Mouse (Mus musculus) G1E-ER4 (cell line): ENCODE data around the gene Armh1. TPM values are rescaled to one million over a fixed set of nuclear protein-coding genes. Genes with fewer than 3 reads are reported as not detected.

Source experiments
- GATA1 ChIP-seq: IDR thresholded peaks from one replicate; pipeline ENCODE4 v1.8.0; 2012; ENCODE audit warnings: low read length, inconsistent platforms
- polyA plus RNA-seq: library from polyadenylated mRNA; stranded (reverse); fragments of >175 nt; gene quantifications from 2 replicates; pipeline ENCODE4 v1.2.3, GENCODE M21; 2012

The Armh1 gene
- polyA plus RNA-seq, 1 experiment, result not detected

DNA sequence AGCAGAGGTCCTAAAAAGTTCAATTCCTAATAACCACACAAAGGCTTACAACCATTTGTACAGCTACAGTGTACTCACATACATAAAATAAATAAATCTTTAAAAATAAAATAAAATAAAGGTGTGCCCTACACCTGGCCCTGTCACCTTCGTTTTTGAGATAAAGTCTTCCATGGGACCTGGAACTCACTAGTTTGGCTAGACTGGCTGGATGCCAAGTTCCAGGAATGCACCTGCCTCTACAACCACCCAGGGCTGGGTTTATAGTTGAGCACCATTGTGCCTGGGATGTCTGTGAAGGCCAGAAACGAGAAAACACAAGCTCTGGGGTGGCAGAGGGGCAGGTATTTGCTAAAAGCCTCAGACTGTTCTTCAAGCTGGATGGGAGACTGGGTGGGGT lies 12.8 kb downstream of the Armh1 start:
- TF ChIP-seq GATA1, result no peak

DNA sequence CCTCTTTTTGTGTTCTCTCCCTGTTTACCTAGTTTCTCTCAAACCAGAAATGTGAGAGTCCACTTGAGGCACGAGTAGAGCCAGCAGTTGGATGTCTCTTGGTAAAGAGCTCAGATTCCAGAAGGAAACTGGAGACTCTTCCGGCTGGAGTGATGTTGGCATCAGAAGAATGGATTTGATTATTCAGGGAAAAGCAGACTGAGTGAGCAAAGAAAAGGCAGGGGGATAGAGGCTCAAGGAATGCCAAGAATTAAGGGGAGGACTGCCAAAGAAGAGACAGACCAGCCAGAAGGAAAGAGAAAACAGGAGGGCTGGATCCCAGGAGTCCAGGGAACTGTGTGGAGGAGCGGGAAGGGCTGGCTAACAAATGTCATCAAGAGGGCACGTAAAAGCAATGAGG lies 16.1 kb downstream of the Armh1 start:
- TF ChIP-seq GATA1, result no peak

DNA sequence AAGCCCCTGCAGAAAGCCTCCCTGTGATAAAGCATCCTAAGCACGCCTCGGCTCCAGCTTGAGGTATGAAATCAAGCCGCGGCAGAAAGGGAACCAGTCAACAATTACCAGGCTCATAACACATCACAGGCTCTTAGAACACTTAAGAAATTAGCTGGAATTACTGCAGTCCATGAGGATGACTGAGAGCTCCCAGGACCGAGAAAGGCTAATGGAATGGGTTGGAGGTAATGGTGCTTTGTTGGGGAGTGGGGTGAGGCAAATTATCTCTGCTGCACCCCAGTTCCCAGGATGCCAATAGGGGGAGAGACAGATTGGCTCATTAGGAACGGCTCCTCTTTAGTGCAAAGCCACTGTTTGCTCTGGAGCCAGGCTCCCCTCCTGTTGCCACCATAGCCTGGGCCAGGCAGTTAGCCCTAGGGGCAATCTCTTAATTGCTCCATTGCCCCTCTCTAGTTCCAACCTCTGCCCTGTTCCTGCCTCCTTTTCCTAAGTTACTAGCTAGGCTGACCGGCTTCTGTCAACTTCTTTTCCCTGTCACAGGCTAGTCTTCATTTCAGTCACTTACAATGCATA lies 17.7 kb downstream of the Armh1 start:
- no peak for TF ChIP-seq GATA1

DNA sequence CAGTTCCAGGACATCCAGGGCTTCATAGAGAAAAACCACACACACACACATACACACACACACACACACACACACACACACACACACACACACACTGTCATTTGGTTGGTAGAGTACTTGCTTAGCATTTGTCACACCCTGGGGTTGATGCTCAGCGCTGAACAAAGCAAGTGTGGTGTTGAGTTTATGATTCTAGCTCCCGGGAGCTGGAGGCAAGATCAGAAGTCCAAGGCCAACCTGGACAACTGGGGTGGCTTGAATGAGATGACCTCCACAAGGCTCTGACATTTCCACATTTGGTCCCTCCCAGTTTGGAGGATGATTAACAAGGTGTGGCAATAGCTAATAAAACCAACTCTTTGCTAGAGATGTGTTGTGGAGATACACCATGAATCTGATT lies 20.7 kb downstream of the Armh1 start:
- TF ChIP-seq GATA1, result no peak

DNA sequence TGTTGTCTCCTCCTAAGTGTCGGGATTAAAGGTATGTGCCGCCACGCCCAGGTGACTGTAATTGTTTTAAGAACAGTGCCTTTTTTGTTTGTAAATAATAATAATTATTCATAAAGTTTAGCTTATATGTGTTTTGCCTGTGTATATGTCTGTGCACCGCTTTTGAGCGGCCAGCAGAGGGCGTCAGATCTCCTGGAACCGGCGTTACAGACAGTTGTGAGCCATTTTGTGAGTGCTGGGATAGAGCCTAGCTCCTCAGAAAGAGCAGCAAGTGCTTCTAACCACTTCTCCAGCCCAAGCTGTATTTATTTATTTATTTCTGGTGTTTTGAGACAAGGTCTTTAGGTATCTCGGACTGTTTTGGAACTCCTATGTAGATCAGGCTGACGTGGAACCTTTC lies 21.6 kb downstream of the Armh1 start:
- no peak for TF ChIP-seq GATA1

DNA sequence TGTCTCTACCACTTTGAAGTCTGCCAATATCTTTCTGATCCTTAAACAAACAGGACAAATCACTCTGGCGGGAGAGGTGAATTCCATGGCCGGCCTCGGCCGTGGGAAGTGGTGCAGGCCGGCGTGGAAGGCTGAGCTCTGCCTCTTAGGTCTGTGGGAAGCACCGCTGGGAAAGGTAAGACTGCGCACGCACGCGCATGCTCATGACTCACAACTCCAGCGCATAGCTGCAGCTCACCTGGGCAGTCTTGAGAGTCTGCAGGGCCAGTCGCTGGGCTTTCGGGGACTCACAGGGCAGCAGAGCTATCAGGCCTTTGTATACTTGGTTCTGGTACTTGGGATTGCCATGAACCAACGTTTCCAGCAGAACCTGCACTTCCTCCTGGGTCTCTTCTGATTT lies 22.3 kb downstream of the Armh1 start:
- TF ChIP-seq GATA1, result no peak

DNA sequence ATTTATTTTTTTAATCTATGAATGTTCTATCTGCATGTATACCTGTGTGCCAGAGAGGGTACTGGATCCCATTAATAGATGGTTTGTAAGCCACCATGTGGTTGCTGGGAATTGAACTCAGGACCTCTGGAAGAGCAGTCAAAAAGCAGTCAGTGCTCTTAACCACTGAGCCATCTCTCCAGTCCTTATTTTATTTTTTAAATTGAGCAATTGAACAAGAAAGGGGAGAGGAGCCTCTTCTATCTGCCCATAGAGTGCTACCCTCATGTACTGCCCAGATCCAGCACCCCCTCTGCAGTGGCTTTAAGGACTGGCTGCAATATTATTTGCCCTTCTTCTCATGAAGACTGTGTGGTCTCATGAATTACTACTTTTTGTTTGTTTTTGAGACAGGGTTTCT lies 26.7 kb downstream of the Armh1 start:
- no peak for TF ChIP-seq GATA1

DNA sequence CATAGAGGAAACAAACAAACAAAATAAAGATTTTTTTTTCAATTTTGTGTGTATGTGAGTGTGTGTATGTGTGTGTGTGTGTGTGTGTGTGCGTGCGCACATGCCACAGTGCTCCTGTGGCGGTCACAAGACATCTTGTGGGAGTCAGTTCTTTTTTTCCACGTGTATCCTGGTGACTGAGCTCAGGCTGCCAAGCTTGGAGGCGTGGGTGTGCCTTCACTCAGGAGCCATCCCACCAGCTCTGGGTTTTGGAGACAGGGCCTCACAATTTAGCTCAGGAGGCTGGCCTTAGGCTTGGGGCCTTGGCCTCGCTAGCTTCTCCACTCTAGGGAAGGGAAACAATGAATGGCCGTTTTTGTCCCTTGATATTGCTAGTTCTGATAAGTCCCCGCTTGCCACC lies 27.8 kb downstream of the Armh1 start:
- no peak for TF ChIP-seq GATA1

DNA sequence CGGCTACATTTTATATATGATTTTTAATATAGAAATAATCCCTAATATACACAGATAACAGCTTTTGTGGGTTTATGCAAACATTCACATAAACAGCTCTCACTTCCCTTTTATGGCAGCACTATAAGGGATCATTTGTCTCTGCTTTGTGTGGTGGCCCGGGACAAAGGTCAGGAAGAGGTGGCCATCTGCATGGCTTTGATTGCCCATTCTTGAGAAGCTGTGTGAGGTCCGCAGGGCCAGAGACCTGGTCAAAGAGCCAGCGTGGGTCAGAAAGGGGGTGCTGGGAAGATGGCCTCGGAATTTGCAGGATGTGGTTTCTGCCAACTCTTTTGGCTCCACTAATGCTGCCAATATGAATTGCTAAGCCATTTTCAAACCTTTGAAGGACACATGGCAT lies 28.9 kb downstream of the Armh1 start:
- TF ChIP-seq GATA1, result no peak

DNA sequence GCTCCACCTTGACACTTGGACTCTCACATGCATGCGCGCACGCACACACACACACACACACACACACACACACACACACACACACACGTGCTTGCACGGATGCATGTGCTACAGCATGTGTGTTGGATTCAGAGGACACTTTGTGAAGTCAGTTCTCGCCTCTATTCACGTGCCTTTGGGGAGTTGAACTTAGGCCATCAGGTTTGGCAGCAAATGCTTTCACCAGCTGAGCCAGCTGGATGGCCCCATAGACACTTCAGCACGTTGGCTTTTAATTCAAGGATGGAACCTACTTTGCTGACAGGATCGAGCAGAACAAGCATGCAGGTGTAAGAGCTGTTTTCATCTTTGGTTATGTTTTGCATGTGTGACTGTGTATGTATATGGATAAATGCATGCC lies 30.1 kb downstream of the Armh1 start:
- no peak for TF ChIP-seq GATA1

DNA sequence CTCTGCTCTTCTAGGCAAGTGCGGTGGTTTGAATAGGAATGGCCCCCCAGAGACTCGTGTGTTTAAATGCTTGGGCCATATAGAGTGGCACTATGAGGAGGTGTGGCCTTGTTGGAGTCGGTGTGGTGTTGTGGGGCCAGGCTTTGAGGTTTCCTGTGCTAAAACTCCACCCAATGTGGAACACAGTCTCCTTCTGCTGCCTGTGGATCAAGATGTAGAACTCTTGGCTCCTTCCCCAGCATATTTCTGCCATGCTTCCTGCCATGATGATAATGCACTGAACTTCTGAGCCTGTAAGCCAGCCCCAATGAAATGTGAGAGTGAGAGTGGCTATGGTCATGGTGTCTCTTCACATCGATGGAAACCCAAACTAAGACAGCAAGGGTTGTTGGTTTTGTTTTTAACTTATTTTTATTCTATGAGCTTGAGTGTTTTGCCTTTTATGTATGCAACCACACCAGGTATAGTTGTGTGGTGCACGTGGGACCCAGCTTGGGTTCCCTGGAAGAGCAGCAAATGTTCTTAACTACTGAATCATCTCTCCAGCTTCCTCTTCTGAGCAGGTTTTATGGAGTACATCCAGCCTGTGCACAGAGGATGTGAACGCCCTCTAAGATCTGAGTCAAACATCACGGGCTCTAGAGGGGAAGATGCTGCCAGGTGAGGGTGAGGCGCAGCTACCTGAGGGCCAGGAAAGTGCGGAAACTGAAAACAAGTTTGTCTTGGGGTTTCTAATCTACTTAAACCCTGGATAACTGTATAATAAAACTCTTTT lies 31.0 kb downstream of the Armh1 start:
- no peak for TF ChIP-seq GATA1

DNA sequence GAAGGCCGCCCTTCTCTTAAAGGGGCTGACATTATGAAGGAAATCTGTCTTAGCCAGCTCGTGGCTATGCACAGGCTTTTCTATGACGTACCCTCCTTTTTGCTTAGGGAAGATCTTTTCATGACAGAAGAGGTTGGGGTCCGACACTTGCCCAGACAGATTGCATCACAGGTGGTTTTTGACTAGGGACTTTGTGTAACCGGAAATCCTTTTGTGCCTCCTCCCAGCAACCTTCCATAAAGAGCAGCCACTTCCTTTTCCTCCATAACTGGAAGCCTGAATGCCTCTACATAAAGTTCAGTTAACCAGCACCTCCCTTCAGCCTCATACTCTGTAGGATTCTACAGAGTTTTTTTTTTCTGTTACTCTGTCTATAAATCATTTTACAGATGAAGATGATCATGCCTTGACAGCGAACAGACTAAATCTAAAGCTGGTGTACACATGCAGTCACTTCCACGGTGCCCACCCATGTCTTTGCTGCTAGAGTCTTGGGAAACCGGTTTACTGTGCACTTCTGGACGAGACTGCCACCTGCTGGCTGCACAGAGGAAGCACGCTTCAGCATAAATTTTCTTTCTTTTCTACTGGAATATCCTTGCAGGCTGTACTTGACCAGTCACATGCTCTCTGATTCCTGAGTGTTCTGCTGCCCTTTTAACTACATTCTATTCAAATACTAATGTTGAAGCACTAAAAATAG lies 33.3 kb downstream of the Armh1 start:
- no peak for TF ChIP-seq GATA1

DNA sequence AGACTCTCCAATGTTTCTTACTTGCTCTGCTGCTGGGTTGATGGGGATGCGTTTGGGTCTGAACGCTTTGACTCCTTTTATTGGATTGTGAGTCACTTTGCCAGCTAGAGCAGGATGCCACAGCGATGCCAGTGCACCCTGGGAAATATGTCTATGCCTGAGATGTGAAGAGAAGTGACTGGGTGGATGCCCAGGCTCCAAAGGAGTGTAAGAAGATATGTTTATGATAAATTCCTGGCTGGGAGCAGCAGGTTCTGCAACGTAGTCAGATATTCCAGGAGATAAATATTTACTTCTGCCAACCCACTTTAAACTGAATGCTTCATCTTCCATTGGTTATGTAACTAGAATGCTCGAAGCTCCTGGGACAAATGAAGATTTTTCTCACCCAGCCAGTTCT lies 34.9 kb downstream of the Armh1 start:
- no peak for TF ChIP-seq GATA1

DNA sequence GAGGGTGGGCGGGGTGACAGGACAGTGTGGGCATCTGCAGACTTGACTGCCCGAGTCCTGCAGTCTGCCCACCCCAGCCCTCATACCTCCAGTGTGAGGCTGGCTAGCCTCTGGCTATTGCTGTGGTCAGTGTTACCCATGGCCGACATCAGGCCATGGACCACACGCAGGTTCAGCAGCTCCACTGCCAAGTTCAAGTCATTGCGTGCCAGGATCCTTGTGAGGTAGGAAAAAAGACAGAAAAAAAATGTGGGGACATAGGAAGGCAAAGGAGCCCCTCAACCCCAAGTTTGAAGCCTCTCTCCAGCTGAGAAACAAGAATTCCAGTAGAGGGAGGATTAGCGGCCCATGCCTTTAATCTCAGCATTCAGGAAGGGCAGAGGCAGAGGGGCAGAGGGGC lies 37.7 kb downstream of the Armh1 start:
- TF ChIP-seq GATA1, result no peak

DNA sequence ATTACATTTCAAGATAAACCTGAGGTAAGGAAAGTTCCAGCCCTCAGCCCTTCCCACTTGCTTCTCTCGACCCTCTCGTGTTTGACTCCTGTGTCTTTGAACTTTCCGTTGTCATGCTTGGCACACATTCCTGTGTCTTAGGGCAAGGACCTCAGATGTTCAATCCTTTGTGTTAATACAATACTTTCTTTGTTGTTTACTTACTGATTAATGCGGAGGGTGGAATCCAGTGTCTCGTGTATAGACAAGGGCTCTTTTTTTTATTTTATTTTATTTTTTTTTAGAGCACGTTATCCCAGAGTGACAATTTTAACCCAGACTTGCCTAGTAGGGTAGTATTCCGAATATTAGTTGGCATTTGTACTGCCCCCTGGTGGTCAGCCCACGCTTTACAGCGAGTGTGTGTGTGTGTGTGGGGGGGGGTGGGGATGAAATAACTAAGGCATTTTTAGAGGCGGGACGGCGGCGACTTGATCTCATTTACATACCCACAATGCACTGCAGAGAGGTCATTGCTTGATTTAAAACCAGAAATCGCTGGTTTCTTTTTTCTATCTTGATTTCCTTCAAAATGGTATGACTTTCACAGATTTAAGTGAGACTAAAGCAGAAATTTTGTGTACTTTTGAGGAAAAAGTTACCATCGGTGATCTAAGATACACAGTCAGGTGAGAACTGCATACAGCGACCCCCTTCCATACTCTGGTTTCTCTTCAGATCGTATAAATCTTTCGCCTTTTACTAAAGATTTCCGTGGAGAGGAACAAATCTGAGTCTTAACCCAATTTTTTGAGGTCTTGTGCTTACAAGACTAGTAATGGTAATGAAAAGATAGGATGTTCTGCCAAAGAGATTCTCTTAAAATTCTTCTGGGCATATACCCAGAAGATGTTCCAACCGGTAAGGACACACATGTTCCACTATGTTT lies 41.5 kb downstream of the Armh1 start:
- TF ChIP-seq GATA1, result no peak

DNA sequence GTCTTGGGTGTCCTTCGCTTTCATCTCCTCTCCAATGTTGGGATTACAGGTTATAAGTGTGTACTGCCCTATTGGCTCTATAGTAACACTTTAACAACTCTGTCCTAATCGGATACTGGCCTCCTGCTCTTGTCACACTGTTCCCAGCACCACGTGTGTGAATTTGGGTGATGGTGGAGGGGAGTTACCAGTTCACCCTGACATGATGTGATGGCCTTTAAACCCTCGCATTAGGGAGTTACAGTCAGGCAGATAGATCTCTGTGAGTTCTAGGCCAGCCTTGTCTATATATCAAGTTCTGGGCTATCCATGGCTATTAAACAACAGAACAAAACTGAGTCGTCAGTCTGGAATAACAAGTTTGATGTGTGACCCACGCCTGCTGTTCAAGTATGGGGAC lies 42.3 kb downstream of the Armh1 start:
- no peak for TF ChIP-seq GATA1

DNA sequence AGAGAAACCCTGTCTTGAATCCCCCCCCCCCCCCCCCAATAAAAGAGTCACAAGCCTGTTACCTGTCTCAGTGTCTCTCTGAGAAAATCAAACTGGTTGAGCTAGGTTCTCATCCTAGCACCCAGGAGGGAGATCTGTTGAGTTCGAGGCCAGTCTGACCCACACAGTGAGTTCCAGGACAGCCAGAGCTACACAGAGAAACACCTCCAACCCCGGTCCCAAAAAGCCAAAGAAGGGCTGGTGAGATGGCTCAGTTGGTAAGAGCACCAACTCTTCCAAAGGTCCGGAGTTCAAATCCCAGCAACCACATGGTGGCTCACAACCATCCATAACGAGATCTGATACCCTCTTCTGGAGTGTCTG lies 49.0 kb downstream of the Armh1 start:
- no peak for TF ChIP-seq GATA1
